Mouse (Mus musculus) thymus, postnatal 4 days (tissue): Measurements from ENCODE around the gene Chst14.
A peak's percentile ranks its signal among the peaks of the same experiment; 100 is the strongest.

Experiments used
- DNase-seq: peaks from one replicate; pipeline ENCODE4 v3.0.0; 2021

Chst14 gene

GRCm38 (mm10) chr2:118906118-118906492, 20.2 kb upstream of the Chst14 start:
- DNase-seq: no peak

GRCm38 (mm10) chr2:118907781-118908180, 18.5 kb upstream of the Chst14 start:
- no peak for DNase-seq

GRCm38 (mm10) chr2:118909151-118909550, 17.1 kb upstream of the Chst14 start:
- no peak for DNase-seq

DNA sequence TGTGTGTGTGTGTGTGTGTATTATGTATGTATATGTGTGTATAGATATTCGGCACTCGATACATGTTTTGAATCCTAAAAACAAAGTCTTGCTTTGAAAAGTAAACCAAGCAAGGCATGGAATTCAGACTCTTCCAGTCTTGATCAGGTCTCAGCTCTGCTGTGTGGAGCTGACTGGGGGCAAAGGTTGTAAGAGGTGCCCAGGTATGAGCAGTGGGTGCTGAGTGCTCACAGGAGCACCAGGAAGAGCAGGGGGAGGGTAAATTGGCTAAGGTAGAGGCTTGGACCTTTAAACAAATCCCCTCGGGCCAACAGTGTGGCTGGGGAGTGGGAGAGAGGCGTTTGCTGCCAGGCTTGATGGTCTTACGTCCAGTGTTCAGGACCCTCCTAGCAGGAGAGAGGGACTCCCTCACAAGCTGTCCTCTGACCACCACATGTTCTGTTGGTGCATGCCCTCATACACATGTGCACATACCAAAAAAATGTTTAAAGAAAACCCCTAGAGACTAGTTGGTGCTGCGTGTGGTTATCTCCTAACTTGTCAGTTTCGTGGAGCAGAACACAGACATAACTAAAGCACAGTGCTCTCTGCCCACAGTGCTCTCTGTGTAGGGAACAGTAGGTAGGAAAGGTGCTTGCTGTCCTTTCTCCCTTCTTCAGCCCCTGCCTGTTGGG, 15.6 kb upstream of the Chst14 start:
- no peak for DNase-seq

GRCm38 (mm10) chr2:118912706-118913105, 13.6 kb upstream of the Chst14 start:
- no peak for DNase-seq

GRCm38 (mm10) chr2:118913551-118914276, 12.6 kb upstream of the Chst14 start:
- DNase-seq: no peak

- DNase-seq: no peak
Measured at GRCm38 (mm10) chr2:118914685-118915084, 11.6 kb upstream of the Chst14 start.

DNA sequence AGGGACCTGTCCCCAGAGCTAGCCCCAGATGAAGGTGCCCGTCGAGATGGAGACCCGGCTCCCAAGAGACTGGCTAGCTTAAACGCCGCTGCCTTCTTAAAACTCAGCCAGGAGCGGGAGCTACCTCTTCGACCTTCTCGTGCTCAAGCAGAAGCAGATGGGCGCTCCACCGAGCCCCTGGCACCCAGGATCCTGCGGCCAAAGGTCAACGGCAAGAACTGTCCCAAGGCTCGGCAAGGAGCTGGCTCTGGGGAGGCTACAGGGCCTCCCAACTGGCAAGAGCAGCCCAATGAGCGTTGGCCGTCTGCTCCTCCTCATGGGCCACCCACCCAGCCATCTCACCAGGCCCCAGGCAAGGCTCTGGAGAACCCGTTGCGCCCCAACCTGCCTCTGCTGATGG, 9.9 kb upstream of the Chst14 start:
- DNase-seq: no peak

DNA sequence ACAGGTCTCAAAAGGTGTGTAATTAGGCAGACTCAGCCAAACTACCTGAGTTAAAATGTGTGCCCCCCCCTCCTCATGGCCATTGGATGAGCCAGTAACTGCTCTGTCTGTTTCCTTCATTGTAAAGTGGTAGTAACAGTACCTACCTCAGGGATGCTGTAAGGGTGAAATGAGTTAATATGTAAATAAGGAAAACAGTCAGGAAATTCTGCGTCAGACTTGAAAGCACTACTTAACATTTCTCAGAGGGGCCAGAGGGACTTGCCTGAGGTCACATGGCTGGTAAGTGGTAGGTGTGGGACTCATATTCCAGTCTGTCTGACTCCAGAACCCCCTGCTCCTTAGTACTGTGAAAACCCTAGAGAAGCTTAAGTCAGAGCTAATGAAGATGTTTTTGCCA, 7.8 kb upstream of the Chst14 start:
- DNase-seq: no peak

- no peak for DNase-seq
Measured at GRCm38 (mm10) chr2:118920428-118920827, 5.9 kb upstream of the Chst14 start.

GRCm38 (mm10) chr2:118925952-118926351, 344 bp upstream of the Chst14 start:
- DNase-seq: no peak

- DNase-seq: peak; percentile 35
Measured at GRCm38 (mm10) chr2:118926998-118927739, 873 bp downstream of the Chst14 start.

GRCm38 (mm10) chr2:118941341-118941740, 15.0 kb downstream of the Chst14 start:
- no peak for DNase-seq

- DNase-seq: no peak
Measured at GRCm38 (mm10) chr2:118943232-118943631, 16.9 kb downstream of the Chst14 start.

- no peak for DNase-seq
Measured at GRCm38 (mm10) chr2:118948818-118949217, 22.5 kb downstream of the Chst14 start.

DNA sequence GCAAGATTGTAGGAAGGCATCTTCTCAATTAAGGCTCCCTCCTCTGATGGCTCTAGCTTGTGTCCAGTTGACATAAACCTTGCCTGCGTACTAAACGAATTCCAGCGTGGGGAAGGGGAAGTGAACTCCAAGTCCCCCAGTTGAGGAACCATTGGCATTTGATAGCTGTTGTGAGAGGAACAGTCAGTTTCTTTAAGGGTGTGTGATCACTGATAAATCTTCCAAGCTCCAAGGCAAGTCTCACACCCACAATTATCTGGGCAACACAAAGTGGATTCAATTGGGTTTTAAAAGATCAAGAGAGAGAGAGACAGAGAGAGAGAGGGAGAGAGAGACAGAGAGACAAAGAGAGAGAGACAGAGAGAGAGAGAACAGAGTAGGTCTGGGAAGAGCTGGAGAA, 23.4 kb downstream of the Chst14 start:
- DNase-seq: no peak

DNA sequence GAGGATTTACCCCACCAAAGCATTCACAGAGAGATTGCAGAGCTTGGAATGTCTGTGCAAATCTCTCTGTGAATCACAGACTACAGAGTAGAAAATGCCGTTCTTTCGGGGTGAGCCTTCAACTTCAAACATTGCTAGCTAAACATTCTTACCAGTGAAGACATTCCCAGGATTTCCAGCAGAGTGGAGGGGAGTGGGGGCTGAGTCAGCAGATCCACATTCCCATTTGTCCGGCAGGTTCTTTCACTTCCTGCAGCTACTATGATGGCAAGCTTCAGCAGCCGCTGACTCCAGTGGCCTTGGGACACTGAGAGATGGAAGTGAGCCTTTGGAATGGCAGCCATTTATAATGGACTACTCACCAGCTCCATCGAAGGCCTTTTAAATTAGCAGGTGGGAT, 30.2 kb downstream of the Chst14 start:
- no peak for DNase-seq

DNA sequence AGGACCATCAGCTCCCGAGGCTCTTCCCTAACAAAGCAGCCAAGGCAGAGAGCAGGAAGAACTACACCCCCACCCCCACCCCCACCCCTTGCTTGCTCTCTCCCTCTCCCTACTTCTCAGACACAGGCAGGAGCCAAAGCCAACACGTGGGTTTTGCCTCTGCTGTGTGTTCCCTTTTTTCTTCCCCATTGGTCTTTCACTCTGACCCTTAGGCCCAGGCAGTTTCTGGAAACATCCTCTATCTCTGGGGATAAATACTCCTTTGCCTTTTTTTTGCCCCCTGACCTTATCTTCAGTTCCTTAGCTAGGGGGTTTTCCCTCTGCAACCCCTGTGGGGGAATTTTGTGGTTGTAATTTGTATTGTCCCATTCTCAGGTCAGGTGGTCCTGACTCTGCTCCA, 33.3 kb downstream of the Chst14 start:
- no peak for DNase-seq

DNA sequence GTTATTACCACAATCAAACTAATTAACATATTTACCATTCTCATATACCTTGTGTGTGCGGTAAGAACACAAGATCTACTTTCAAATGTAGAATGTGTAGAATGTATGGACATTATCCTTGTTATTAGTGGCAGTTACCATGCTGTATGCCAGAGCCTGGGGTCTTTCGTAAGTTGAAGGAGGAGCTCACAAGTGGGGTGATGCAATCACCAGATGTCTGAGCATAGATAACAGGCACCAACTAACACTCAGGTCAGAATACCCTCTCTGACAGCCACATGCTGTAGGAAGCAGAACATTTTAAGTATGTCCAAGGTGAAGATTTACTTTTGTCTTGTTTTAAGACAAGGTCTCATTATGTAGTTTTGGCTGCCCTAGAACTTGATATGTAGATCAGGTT, 34.1 kb downstream of the Chst14 start:
- DNase-seq: no peak

GRCm38 (mm10) chr2:118961546-118961945, 35.2 kb downstream of the Chst14 start:
- no peak for DNase-seq

- no peak for DNase-seq
Measured at GRCm38 (mm10) chr2:118963007-118963675, 36.8 kb downstream of the Chst14 start.

- no peak for DNase-seq
Measured at GRCm38 (mm10) chr2:118963676-118964012, 37.3 kb downstream of the Chst14 start.

DNA sequence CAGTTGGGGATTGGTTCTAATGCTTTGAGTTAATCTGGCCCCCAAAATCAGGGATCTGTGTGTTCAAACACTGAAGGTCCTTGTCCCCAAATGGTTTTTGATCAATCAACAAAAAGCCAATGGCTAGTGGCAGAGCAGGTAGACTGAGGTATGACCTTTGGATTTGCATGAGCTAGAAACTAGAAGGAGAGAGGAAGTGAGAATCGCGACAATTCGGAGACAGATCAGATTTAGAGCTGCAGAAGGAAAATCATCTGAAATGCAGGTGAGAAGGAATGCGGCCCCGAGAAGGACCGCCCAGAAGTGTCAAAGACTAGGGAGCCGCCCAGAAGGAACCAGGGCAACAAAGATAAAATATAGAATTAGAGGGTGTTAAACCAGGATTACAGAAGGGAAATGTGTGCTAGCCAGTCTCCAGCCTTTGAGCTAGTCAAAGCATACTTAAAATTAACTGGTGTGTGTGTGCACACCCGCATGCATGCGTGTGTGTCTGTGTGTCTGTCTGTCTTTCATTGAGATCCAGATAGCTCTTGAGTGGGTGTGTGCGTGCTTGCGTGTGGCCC, 43.4 kb downstream of the Chst14 start:
- DNase-seq: no peak
